Mouse (Mus musculus): ENCODE results near the gene Etv6.

- TF ChIP-seq POLR2A (IDR thresholded peaks at IDR 0.05; ENCODE audit: insufficient read depth, low read depth, low read length) = no peak
- no peak for TF ChIP-seq CTCF (IDR thresholded peaks at IDR 0.05)
- no peak for TF ChIP-seq EP300 (IDR thresholded peaks at IDR 0.05; ENCODE audit: insufficient read depth, low read depth, low read length)
Observed at GRCm38 (mm10) chr6:134117380-134117938, 82.0 kb downstream of the Etv6 start.

Data from heart, adult 2 months (tissue).